Mouse (Mus musculus) R1 (cell line): ENCODE measurements around the gene Gm47996.
"Not testable (repeated sequence)": the region's sequence is repeated elsewhere in the genome, so short reads cannot be mapped to it uniquely, and the experiment has no call there.

Experiments
- DNase-seq: peaks from one replicate; pipeline ENCODE4 v3.0.0-alpha.2; 2018; ENCODE audit warnings: low read depth, low spot score

Gene Gm47996

GRCm38 (mm10) chr1:151203818-151204217 is 6.1 kb upstream of the Gm47996 start, which contains the start of gene 3110040M04Rik:
TSS of gene 3110040M04Rik (plus strand) at chr1:151204121.
- DNase-seq = not testable (repeated sequence)

- DNase-seq = not testable (repeated sequence)
Measured at GRCm38 (mm10) chr1:151208493-151208892, 1.4 kb upstream of the Gm47996 start.

- not testable (repeated sequence) for DNase-seq
Measured at GRCm38 (mm10) chr1:151208944-151209343, 987 bp upstream of the Gm47996 start.

GRCm38 (mm10) chr1:151211666-151212065 is 1.7 kb downstream of the Gm47996 start:
- peak; percentile 0 for DNase-seq

GRCm38 (mm10) chr1:151214862-151215261 is 4.9 kb downstream of the Gm47996 start:
- DNase-seq = no peak

GRCm38 (mm10) chr1:151215985-151216384 is 6.1 kb downstream of the Gm47996 start:
- DNase-seq = no peak

GRCm38 (mm10) chr1:151216417-151216816 is 6.5 kb downstream of the Gm47996 start:
- no peak for DNase-seq

- no peak for DNase-seq
Measured at GRCm38 (mm10) chr1:151219045-151219444, 9.1 kb downstream of the Gm47996 start.

- peak; percentile 94 for DNase-seq
Measured at GRCm38 (mm10) chr1:151220098-151220497, 10.2 kb downstream of the Gm47996 start.

- no peak for DNase-seq
Measured at GRCm38 (mm10) chr1:151222561-151223267, 12.8 kb downstream of the Gm47996 start.

- DNase-seq = no peak
Measured at GRCm38 (mm10) chr1:151223377-151223776, 13.4 kb downstream of the Gm47996 start.

- DNase-seq = no peak
Measured at GRCm38 (mm10) chr1:151224536-151224935, 14.6 kb downstream of the Gm47996 start.

GRCm38 (mm10) chr1:151227506-151227905 is 17.6 kb downstream of the Gm47996 start:
- DNase-seq = no peak

GRCm38 (mm10) chr1:151228320-151228989 is 18.5 kb downstream of the Gm47996 start:
- DNase-seq = no peak

- DNase-seq = no peak
Measured at GRCm38 (mm10) chr1:151232346-151232745, 22.4 kb downstream of the Gm47996 start.

- no peak for DNase-seq
Measured at GRCm38 (mm10) chr1:151233756-151234155, 23.8 kb downstream of the Gm47996 start.

GRCm38 (mm10) chr1:151235574-151235973 is 25.6 kb downstream of the Gm47996 start:
- peak; percentile 86 for DNase-seq

- DNase-seq = no peak
Measured at GRCm38 (mm10) chr1:151236141-151236930, 26.4 kb downstream of the Gm47996 start.

GRCm38 (mm10) chr1:151237780-151238179 is 27.8 kb downstream of the Gm47996 start:
- DNase-seq = no peak

GRCm38 (mm10) chr1:151243332-151243731 is 33.4 kb downstream of the Gm47996 start:
- DNase-seq = no peak

- DNase-seq = no peak
Measured at GRCm38 (mm10) chr1:151244013-151244412, 34.1 kb downstream of the Gm47996 start.

GRCm38 (mm10) chr1:151244761-151245160 is 34.8 kb downstream of the Gm47996 start:
- peak; percentile 76 for DNase-seq
